Mouse (Mus musculus) kidney, adult 2 months (tissue): ENCODE measurements around the gene Ccdc142.

ENCODE experiments used
- CTCF ChIP-seq: fragments of 200-500 bp; conservative IDR thresholded peaks from 2 replicates; pipeline ENCODE4 v1.5.1; 2011; ENCODE audit warnings: low read depth, mild to moderate bottlenecking, control low read depth, low read length, moderate library complexity, mixed read lengths; ENCODE audit not compliant: insufficient read depth, insufficient read length
- POLR2A ChIP-seq: fragments of 200-500 bp; IDR thresholded peaks from one replicate; pipeline ENCODE4 v1.6.1; 2011; ENCODE audit warnings: low read depth, low read length, control low read depth

- no peak for TF ChIP-seq POLR2A
- no peak for TF ChIP-seq CTCF
Observed at GRCm38 (mm10) chr6:83125331-83125730, 23.9 kb downstream of the Ccdc142 start, which contains the start of gene Ino80b.
